Mouse (Mus musculus): ENCODE data around the gene Il2ra.

DNA sequence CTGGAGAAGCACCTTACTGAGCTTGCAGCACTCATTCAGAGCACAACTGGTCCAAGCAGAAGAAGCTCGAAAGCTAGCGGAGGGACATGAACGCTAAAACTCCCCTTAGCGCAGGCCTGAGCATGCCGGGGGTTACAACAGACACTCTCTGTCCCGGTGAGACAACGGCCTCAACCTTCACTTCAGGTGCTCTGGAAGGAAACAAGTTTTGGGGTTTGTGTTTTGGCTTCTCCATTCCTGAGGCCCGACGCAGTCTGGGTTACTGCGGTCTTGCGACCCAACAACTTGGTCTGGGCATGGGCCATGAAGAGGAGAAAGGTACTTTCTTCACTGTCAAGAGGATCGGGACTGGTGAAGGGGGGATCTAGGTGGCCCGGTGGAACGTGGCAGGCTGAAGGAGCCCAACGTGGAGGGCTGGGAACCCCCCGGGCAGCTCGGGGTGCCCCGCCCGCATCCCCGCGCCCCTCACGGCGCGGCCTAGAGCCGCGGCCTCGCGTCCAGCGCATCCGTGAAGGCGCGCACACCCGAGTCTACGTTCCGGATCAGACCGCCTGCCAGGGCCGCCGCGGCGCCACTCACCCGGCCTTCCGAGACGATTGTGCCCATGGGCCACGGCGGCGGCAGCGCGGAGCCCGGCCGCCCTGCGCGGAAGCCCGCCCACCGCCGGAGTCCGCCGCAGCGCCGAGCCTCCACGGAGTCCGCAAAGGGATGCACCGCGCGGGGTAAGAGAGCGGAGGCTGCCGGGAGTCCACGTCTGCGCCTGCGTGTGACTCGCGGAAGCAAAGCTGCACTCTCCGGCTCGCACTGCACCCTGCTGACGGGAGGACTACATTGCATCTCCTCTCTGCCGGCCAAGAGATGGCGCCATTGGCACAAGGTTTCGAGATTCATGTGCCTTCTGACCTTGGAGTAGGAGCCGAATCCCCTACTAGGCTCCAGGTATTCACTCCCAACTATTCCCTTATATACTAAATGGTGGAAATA is 39.8 kb upstream of the Il2ra start:
- TF ChIP-seq CTCF (IDR thresholded peaks at IDR 0.05; ENCODE audit: extremely low read depth, insufficient read length, insufficient replicate concordance, low read depth, low read length) (peak; percentile 100), POLR2A (IDR thresholded peaks at IDR 0.05; ENCODE audit: low read depth, low read length) (peak; percentile 81)
